Mouse (Mus musculus): Measurements from ENCODE around the gene Hmgb1. TPM values are rescaled to one million over a fixed set of nuclear protein-coding genes. Genes with fewer than 3 reads are reported as not detected.

Gene Hmgb1
- total RNA-seq, 2 experiments from 2014 or later = 157 to 159 TPM

DNA sequence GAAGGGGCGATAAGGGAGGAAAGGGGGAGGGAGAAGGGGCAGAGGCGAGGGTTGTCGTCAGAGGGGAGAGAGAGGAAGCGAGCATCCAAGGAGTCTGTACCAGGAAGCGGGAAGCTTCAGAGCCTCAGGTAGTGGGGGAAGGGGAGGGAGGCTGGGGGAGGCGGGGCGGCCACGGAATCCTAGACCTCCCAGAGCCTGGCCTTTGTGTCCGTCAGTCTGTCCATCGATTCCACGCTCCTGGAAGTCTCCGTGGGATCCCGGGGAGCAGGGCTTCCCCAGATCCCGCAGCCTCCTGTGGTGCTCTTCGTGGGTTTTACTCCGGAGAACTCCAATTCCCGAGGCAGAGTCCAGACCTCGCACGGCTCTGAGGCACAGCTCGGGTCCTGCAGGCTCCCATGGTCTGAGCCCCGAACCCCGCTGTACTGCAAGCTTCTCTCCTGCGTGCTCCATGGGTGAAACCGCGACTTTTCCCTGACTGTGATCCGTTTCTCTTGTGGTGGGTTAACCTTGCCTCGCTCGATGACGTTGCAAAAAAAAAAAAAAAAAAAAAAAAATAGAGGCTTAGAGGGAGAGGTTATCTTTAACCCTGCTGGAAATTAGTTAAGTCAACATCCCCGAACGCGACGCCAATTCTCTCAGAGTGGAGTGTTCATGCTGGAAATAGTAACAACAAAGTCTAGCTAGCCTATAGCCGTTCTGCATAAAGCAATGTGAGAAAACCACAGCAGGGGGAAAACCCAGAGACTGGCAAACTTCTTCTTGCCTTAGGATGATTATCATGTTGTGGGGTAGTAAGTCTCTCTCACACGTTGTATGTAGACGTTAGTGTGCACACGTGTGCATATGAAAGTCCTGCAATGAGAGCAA is 168.7 kb downstream of the Hmgb1 start:
- DNase-seq (ENCODE audit: low spot score in 2 of 2) = no peak
- intact Hi-C loops (cut with DNase I) = no loop called here

DNA sequence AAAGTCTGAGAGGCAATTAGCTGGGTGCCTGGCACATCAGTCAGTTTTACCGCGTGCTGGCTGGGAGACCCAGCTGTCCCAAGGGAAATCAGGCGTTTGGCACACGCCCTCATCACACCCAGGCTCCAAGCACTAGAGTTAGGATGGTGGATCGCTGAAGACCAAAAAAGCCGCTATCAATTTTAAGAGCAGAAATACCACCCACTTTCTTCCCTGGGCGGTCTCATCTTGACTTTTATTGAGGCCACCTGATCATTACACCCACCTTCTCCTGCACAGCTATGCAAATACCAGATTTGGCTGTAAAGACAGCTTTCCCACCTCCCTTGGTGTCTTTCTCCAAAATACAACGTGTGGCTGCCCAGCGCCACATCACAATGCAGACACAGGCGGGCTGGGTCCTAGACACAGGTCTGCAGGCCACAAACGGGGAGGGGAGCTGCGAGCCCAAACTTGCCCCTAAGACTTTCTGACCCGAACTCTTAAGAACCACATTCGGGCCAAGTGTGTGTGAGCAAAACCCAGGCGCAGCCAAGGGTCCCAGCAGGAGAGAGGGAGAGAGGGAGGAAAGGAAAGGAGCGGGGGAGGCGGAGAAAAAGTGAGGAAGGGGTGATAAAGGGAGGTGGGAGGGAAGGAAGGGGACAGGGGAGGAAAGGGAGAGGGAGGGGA is 169.6 kb downstream of the Hmgb1 start:
- DNase-seq (ENCODE audit: low spot score in 2 of 2) = no peak
- intact Hi-C loops (cut with DNase I) = no loop called here

DNA sequence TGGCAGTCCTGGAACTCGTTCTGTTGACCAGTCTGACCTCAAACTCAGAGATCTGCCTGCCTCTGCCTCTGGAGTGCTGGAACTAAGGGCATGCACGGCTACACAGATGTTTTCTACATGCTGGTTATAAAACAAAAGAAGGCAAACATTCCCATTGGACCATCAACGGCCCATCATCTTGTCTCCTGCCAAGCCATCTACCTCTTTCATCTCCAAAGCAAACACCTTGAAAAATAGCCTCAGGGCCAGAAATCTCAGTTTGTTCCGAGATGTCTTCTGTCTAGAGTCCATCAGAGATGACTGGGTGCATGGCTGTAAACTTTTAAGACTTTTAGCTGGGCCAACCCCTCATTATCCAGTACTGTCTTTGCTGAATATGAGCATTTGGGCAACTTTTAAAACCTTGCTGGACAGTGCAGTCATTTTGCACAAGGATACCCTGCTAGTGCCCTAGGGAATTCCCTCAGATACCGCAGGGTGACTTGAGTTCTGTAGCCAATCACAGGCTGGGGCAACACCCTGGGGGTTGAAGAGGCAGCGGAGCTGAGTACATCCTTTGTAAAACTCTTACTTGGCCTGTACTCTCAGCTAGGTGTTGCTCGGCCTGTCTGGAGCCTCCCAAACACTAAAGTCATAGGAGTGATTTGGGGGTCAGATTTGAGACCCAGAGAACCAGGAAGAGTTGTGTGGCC is 170.3 kb downstream of the Hmgb1 start:
- no peak for DNase-seq (ENCODE audit: low spot score in 2 of 2)
- intact Hi-C loops (cut with DNase I) = no loop called here

DNA sequence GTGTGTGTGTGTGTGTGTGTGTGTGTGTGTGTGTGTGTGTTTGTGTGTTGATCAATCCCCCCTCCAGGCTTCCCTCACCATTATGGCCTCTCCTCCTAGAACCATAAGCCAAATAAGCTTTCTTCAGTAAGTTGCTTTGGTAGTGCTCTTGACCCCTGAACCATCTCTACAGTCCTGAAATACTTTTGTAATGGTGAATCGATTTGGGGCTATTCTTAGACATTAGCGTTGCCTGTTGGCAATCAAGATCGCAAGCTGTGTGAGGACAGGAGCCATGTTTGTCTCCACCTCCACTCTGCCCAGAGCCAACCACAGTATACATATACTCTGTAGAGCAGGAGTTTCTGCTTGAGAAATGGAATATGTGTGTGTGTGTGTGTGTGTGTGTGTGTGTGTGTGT is 175.2 kb downstream of the Hmgb1 start:
- intact Hi-C loops (cut with DNase I) = no loop called here
- no peak for DNase-seq (ENCODE audit: low spot score in 2 of 2)

DNA sequence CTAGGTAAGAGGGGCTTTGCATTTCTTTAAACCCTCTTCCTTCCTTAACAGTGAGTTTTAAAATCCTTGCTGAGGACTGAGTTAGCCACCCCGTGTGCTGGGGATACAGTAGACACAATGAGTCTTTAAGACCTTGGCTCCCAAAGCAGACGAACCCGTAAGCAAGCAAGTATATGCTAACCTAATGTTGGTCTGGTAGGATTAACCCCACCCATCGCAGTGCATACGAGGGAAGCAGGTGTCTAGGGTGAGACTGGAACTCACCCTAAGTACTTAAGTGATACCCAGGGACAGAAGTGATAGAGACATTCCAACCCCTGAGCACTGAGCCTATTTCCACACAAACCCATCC is 177.0 kb downstream of the Hmgb1 start:
- intact Hi-C loops (cut with DNase I) = loop anchor here (2.0 kb wide), 1 partner anchor 44 kb away; no protein-coding TSS in a partner anchor
- no peak for DNase-seq (ENCODE audit: low spot score in 2 of 2)

DNA sequence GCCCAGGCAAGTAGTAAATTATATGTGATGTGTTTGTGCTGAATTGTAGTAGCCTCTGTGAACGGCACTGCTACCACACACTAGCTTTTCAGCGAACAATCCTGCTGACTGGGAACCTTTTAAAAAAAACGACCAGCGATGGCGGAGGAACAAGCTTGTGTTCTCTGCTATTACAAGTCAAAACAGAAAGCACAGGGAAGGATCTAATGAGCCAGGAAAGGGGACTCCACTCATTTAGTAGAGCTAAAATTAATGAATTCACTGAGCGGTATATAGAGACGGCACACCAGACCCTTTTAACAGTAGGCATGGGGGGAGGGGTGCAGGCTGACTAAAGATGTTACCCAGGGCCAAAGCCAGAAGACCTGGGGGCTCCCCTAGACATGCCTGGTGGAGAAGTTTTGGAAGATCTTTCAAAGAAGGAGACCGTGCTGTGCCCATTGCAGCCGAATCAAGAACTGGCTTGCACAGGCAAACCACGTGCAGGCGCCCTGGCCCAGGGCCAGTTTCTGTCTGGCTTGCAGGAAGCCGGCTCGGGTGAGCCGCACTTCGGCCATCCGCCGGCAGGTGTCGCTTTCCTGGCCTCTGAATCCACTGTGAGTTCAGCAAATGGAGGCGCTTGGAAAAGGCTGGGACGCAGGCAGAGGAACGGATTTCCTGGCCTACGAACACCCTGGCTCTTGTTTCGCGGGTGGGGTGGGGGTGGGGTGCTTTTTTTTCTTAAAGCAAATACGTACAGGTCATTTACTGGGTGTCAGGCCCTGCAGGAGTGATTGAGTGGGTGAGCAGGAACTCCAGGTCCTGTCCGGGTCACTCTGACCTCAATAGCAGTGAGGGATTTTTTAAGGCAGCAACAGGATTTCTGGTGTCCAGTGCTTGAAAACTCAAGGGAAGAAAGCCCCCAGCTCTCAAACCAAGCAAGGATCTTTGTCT is 177.7 kb downstream of the Hmgb1 start:
- intact Hi-C loops (cut with DNase I) = loop anchor here (2.0 kb wide), 1 partner anchor 44 kb away; no protein-coding TSS in a partner anchor
- peak; percentile 100 for DNase-seq (ENCODE audit: low spot score in 2 of 2)

DNA sequence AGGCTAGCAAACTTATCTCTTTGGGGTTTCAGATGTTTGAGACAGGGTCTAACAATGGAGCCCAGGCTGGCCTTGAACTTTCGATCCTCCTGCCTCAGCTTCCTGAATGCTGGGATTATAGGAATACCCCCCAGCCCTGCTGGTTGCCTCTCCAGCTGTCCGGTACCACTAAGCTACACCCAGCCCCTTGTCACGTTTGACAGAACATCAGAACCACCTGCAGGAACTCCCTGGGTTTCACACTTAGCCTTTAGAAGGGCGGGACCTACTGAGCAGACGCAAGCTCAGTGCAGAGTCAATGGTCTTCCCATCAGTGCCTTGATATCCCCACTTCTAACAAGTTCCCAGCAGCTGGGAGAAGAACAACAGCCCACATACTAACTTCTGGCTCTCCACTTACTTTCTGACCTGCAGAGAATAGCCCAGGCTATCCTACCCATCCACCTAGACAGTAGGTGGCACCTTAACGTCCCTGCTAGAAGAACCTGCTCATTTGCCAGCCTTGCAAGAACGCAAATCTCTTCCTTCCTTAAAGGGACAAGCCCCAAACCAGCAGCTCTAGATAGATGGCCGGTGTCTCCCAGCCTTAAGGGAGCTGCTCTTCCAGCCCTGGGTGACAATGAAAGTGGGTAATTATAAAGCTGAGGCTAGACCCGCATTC is 178.5 kb downstream of the Hmgb1 start:
- DNase-seq (ENCODE audit: low spot score in 2 of 2) = no peak

DNA sequence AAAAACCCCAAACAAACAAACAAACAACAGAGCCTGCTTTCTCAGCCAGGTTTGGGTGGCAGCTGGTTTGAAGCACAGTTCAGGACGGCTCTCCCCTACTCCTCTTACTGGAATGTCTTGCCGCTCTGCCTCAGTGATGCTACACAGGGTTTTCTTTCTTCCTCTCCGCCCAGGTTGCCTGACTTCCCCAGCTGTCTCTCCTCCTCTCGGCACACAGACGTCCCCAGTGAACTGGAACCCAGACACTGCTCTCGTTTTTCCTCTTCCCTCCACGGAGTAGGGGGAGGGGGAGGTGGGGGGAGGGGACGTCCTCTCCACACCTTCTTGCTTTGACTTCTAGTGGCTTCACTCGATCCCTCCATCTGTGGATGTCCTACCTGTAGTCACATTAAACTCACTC is 179.2 kb downstream of the Hmgb1 start:
- intact Hi-C loops (cut with DNase I) = no loop called here

More for the DNA sequence above, 178.5 kb downstream of the Hmgb1 start:
- intact Hi-C loops (cut with DNase I) = loop anchor here (2.0 kb wide), 1 partner anchor 45 kb away; no protein-coding TSS in a partner anchor

DNA sequence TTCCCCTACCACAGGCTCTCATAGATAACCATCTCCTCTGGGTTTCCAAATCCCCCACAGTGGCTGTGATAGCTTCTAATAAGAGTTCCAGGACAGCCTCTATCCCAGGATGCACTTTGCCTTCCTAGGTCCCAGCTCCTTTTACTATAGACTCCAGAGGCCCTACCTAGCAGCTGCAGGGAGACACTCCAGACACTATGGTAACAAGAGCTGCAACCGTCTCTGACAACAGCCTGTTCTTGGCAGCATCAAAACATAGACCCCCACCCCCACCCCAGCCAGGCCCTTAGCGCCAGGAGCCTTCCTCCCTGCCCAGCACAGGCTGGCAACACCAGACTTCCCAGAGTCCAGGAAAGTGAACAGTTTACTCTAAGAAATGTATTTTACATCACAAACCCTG is 181.2 kb downstream of the Hmgb1 start:
- no peak for DNase-seq (ENCODE audit: low spot score in 2 of 2)
- intact Hi-C loops (cut with DNase I) = no loop called here

More for the DNA sequence above, 179.2 kb downstream of the Hmgb1 start:
- DNase-seq (ENCODE audit: low spot score in 2 of 2) = no peak

DNA sequence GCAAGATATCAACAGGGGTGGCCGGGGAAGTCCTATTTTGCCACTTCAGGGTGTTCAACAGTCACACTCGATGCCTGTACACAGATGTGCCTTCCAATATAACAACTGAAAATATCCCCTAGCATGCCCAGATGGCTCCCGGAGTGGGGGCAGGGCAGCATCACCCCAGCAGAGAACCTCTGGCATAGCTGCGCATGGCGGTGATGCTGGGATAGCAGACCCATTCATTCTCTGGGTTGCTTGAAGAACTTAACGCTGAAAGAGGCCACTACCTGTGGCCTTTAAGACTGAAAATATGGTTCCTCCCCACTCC is 181.5 kb downstream of the Hmgb1 start:
- intact Hi-C loops (cut with DNase I) = no loop called here

DNA sequence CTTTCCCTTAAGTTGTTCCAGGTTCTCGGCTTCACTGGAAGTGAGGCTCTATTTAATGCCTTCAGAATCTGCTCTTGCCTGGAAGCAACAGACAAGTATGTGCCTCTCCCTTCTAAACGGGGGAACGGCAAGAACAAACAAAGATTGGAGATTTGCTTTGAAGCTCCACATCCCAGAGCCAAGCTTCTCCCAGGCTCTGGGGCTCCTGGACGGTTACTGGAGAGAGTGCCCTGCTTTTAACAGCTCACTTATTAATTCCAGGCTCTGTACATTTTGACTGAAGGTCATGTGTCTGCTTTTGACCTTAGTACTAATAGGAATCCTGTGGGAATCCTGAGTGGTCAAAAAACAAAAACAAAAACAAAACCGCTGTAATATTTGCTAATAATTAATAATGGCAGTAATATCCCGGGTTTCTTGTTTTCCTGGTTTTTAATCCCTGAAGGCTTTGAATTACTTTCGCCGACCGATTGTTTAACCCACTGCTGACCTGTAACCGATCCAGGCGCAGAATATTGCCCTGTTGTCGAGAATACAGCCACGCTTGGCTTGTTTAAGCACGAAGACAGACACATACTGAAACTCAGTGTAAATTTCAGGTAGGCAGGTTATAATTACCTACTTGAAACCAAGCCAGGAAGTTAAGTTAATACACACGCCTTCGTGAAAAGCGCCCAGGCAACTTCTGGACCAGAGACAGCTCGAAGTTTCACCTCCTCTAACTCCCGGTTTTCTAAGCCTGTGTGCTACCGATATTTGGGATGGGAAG is 182.1 kb downstream of the Hmgb1 start:
- intact Hi-C loops (cut with DNase I) = no loop called here
- no peak for DNase-seq (ENCODE audit: low spot score in 2 of 2)

More for the DNA sequence above, 181.5 kb downstream of the Hmgb1 start:
- DNase-seq (ENCODE audit: low spot score in 2 of 2) = no peak

DNA sequence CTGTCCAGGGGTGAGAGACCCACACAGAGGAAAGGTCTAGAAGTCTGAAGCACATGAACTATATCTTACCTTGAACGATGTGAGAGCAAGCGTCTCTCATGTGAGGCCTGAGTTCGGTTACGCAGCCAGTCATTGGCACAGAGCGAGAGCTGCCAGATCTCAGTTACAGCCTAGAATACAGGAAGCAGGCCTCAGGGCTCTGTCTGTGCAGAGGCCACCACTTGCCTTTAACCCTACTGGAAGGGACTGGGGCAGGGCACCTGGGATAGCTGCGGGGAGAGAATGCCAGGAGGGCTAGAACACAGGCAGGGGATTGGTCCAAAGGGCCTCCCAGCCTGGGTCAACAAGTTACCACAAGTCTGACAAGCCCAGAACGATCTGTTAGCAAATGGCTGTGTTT is 184.5 kb downstream of the Hmgb1 start:
- DNase-seq (ENCODE audit: low spot score in 2 of 2) = no peak
- intact Hi-C loops (cut with DNase I) = no loop called here

DNA sequence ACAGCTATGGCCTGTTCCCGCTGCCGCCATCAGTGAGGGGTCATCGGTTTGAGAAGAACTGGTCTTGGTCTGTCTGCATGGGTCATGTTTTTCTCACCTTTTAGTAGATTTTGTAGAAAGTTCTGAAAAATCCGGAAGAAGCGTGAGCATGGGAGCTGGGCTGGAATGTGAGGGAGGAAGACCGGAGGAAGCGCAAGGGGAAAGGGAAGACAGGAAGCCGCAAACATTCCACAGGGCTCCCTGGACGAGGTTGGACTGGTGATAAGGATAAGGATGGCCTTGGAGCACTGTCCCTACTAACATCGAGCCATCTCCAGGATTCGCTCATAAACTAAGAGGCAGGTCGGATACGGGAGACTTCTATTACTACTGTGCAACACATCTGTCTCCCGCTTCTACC is 185.8 kb downstream of the Hmgb1 start:
- intact Hi-C loops (cut with DNase I) = no loop called here

DNA sequence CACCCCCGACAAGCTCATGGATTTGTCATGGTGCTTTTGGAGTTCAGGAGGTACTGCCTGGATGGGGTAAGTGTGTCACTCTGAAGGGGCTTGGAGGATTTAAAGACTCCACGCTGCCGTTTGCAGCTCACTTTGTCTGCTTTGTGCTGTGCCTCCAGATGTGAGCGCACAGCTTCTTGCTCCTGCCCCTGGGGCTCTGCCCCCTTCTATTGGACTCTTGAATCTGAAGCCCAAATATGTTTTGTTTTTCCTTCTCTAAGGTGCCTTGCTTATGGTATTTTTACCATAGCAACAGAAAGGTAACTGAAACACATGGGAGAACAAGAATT is 187.6 kb downstream of the Hmgb1 start:
- no peak for DNase-seq (ENCODE audit: low spot score in 2 of 2)
- intact Hi-C loops (cut with DNase I) = no loop called here

More for the DNA sequence above, 185.8 kb downstream of the Hmgb1 start:
- DNase-seq (ENCODE audit: low spot score in 2 of 2) = no peak

Measured in left cerebral cortex, postnatal 14 days (tissue).